Mouse (Mus musculus): Measurements from ENCODE around the gene Rasal2. TPM values are rescaled to one million over a fixed set of nuclear protein-coding genes. Genes with fewer than 3 reads are reported as not detected.

Rasal2 gene
- polyA plus RNA-seq, 2 experiments from 2014 or later = not detected

DNA sequence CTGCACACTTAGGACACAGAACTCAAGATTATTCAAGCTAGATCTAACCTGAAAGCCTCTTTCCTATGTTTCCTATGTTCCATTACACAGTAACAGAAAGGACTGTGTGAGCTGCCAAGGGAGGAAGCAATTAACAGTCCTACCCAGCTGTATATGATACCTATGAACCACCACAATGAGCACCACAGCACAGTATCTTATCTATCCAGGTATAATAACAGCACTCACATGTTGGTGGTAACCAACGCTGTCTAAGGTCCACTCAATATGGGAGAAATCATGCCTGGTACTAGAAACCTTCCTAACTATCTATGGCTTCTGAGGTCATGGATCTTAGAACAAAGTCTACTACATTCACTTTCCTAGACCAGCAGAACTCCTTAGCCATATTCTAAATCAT, 89.3 kb downstream of the Rasal2 start:
- no peak for ATAC-seq

DNA sequence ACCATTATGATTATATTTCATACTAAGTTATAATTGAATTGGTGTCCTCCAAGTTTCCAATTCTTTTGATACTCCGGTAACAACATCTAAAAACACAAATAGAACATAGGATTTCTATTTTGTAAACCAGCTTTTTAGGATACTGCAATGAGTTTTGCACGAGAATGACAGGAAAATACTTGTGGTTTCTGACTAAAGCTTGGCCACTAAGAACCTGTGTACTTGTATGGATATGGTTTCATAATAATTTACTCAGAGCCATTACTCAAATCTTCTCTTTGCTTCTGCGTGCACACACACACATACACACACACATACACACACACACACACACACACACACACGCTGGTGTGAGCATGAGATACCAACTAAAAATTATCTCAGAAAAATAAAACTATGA, 93.5 kb downstream of the Rasal2 start:
- no peak for ATAC-seq

- no peak for ATAC-seq
Measured at GRCm38 (mm10) chr1:157301266-157301665, 111.1 kb downstream of the Rasal2 start.

GRCm38 (mm10) chr1:157299559-157299958, 112.8 kb downstream of the Rasal2 start:
- ATAC-seq = no peak

DNA sequence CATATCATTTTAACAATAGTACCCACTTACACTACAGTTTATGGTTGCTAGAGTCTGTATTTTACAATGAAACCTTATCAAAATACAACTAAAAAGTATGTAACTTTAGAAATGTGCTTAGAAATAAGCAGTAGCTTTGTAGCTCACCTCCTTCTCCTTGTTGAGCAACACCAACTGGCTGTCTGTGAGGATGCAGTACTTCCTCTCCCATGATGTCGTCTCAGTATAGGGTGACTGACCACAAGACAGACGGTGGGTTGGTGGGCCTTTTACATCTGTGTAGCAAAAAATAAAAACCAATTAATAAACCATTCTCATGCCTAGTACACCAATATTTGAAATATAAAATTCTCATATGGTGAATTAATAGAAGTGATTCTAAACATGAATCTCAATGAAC, 113.4 kb downstream of the Rasal2 start:
- ATAC-seq = no peak

- ATAC-seq = no peak
Measured at GRCm38 (mm10) chr1:157297137-157297536, 115.3 kb downstream of the Rasal2 start.

- no peak for ATAC-seq
Measured at GRCm38 (mm10) chr1:157295868-157296267, 116.5 kb downstream of the Rasal2 start.

DNA sequence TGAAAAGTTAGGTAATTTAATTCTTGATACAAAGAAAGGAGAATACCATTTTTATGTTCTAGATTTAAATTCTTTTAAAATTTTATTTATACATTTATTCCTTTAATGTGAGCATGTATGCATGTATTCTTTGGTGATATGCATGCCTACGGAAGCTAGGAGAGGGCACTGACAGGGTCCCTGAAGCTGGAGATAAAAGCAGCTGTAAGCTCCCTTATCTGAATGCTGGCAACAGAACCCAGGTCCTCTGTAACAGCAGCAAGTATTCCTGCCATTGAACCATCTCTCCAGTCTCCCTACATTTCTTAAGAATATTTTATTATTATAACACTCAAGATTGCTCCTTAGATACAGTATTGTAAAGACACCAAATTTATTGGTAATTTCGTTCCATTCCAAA, 122.2 kb downstream of the Rasal2 start:
- ATAC-seq = no peak

GRCm38 (mm10) chr1:157289251-157289650, 123.1 kb downstream of the Rasal2 start:
- no peak for ATAC-seq

DNA sequence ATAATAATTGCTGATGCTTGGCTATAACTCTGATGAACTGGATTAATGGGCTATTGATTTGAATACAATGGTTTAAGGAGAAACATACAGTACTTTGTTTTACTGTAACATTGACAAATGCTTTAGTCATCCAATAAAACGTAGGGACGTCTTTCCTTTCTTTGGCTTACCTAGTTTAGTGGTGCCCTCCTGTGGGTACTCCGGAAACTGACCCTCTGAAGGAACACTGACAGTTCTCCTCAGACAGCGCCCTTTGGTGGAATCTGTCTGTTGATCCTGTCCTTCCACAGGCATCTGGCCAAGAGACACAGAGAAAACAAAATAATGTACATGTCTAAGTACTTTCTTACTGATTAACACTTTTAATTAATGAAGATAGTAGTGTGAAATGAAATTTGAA, 125.8 kb downstream of the Rasal2 start:
- no peak for ATAC-seq

DNA sequence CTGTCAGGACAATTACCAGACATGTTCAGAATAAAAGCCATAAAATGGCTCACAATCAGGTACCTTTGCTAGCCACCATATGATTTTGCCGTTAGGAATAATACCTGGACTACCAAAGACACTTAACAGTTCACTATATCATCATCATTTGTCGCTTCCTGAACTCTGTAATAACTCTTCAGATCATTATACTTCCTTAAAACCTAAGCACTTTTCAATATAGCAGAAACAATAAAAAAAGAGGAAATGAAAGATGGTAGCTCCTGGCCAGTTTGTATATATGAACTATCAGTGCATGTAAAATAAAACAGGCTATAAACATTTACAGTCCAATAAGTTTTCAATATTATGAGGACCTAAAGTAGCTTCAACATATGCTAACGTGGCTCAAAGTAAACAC, 127.0 kb downstream of the Rasal2 start:
- no peak for ATAC-seq

- no peak for ATAC-seq
Measured at GRCm38 (mm10) chr1:157280781-157281180, 131.6 kb downstream of the Rasal2 start.

GRCm38 (mm10) chr1:157275672-157276307, 136.6 kb downstream of the Rasal2 start:
- no peak for ATAC-seq

DNA sequence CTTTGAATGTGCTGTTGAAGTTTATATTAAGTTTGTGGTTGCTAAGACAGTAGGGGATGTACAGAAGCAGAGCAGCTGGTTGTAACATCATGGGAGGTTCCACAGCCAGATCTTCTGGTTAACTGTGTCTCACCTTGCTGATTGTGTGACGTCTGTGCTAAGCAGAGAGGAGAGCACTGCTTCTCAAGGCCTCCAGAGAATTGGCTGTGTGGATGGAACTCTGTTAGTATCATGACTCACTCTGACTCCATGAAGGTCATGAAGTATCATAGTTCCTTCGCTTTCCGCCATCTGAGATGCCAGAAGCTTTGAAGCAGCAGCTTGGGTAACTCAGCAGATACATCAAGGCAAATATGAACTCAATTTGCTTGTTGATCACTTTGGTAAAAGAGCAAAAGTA, 144.5 kb downstream of the Rasal2 start:
- no peak for ATAC-seq

- no peak for ATAC-seq
Measured at GRCm38 (mm10) chr1:157256562-157256961, 155.8 kb downstream of the Rasal2 start.

- ATAC-seq = no peak
Measured at GRCm38 (mm10) chr1:157255776-157256175, 156.6 kb downstream of the Rasal2 start.

- ATAC-seq = no peak
Measured at GRCm38 (mm10) chr1:157253600-157254490, 158.6 kb downstream of the Rasal2 start.

GRCm38 (mm10) chr1:157248112-157248511, 164.3 kb downstream of the Rasal2 start:
- no peak for ATAC-seq

DNA sequence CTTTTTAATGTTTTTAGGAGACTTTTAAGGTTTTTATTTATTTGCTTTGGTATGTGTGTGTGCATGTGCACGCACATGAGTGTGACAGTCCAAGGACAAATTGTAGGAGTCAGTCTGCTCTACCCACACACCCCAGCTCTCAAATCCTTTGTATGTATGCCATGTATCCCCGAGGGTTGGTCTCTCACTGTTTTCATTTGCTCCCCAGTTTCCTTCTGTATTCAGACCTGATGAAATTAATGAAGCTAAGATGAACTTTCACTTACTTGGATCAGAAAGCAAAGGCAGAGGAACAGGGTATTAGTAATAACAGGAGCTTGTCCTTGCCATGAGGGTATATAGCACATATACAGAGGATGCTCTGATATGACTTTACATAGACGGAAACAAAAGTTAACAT, 165.1 kb downstream of the Rasal2 start:
- no peak for ATAC-seq

DNA sequence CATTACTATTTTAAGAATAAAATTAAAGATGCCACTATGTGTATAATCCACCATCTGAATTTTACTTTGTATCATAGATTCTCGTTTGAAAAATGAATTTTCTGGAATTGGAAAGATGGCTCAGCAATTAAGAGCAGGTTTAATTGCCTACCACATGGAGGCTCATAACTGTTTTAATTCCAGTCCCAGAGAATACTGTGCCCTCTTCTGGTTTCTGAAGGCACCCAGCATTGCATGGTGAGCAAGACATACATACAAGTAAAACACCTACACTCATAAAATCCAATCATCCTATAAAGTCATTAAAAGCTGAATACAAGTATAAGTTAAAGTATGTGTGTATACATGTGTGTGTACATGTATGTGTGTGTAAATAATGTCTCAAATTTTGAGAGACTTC, 165.6 kb downstream of the Rasal2 start:
- no peak for ATAC-seq

DNA sequence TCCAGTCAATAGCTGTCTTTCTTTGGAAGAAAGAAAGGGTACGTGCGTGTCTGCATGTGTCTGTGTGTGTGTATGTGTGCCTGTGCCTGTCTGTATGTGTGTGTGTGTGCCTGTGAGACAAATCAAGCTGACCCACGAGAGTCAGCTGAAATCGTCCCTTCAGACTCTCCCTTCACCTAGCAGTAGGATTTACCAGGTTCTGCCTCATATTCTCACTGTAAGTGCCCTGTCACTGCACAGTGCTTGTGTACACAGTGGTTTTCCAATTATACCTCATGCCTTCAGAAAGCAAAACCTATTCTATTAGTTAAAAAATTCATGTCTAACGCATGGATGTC, 168.0 kb downstream of the Rasal2 start:
- no peak for ATAC-seq

- no peak for ATAC-seq
Measured at GRCm38 (mm10) chr1:157243576-157244452, 168.6 kb downstream of the Rasal2 start.

- ATAC-seq = no peak
Measured at GRCm38 (mm10) chr1:157239687-157240086, 172.7 kb downstream of the Rasal2 start.

Data from CD4-positive, CD25-positive, alpha-beta regulatory T cell, adult 4 months (primary cell).